In genomic region chr15:84191724-84192057, GRCm38 (mm10) we compare ENCODE assay signal across 9 mouse cellular contexts. TPM values are rescaled to one million over a fixed set of nuclear protein-coding genes. Genes with fewer than 3 reads are reported as not detected.
DNase-seq lines count a peak whose midpoint lies in the region; ATAC-seq and TF ChIP-seq lines count a peak whose summit lies in the region.
"Had no signal": no experiment of that assay in that cellular context is flagged by ENCODE, and none has a peak within 500 bp of the region (broad histone marks: within the 10 kb centered on the region; RNA-seq: fewer than 3 reads in every experiment).

No protein-coding gene starts in this region.

- 1% methylated on average over 9 of the region's 9 CpGs for WGBS in heart, postnatal 0 days
- WGBS in bone marrow, adult 2 months: 4% methylated on average over 9 of the region's 9 CpGs
- under 1% methylated on average over 9 of the region's 9 CpGs for WGBS in hindbrain, embryonic 11.5 days
- WGBS in midbrain, embryonic 10.5 days: 2% methylated on average over 9 of the region's 9 CpGs

- H3K9ac ChIP-seq in heart, postnatal 0 days (replicated peaks; ENCODE audit: low read depth, low read length): peak overlapping the region; percentile 75
- H3K9ac ChIP-seq in hindbrain, embryonic 11.5 days (ENCODE audit: low read depth, low read length): peak overlapping the region; percentile 71

- peaks cover 7% of the 10 kb centered on the region for H3K4me1 ChIP-seq in heart, postnatal 0 days (ENCODE audit: control insufficient read depth, insufficient read depth)
- peaks cover 4% of the 10 kb centered on the region for H3K4me1 ChIP-seq in bone marrow, adult 2 months (ENCODE audit: control insufficient read depth, insufficient read depth, low read length)
- no peaks in the 10 kb centered on the region; the same call in 1 of the 2 replicates for H3K4me1 ChIP-seq in hindbrain, embryonic 11.5 days (replicated peaks; ENCODE audit: control insufficient read depth, insufficient read depth, low read length)
- H3K4me1 ChIP-seq in midbrain, embryonic 10.5 days: peaks cover 19% of the 10 kb centered on the region

- H3K4me3 ChIP-seq in heart, postnatal 0 days (ENCODE audit: low read depth, low read length): peak overlapping the region; percentile 83
- H3K4me3 ChIP-seq in bone marrow, adult 2 months (replicated peaks; ENCODE audit: control insufficient read depth, low read depth, low read length): peak overlapping the region; percentile 95
- peak overlapping the region; percentile 82 for H3K4me3 ChIP-seq in hindbrain, embryonic 11.5 days (ENCODE audit: low read depth, low read length)
- peak overlapping the region; percentile 95 for H3K4me3 ChIP-seq in midbrain, embryonic 10.5 days

- TF ChIP-seq EP300 in heart, postnatal 0 days (IDR thresholded peaks at IDR 0.05; ENCODE audit: low read depth): no peak

- ATAC-seq in heart, postnatal 0 days (ENCODE audit: insufficient read depth, low read depth): no peak; the same call in 1 of the 2 replicates
- ATAC-seq in hindbrain, embryonic 11.5 days (ENCODE audit: low FRiP score): no peak

- H3K27me3 ChIP-seq in heart, postnatal 0 days (ENCODE audit: control insufficient read depth, insufficient read depth, low read length): no peaks in the 10 kb centered on the region
- no peaks in the 10 kb centered on the region for H3K27me3 ChIP-seq in hindbrain, embryonic 11.5 days (ENCODE audit: control insufficient read depth, insufficient read depth, low read length)
- H3K27me3 ChIP-seq in midbrain, embryonic 10.5 days (ENCODE audit: low read depth, poor library complexity, severe bottlenecking): no peaks in the 10 kb centered on the region
- H3K27me3 ChIP-seq: Patski had no signal

- no peak for TF ChIP-seq POLR2A in bone marrow, adult 2 months (IDR thresholded peaks at IDR 0.05; ENCODE audit: borderline replicate concordance, control insufficient read depth, low read depth, low read length)

- H3K4me2 ChIP-seq in heart, postnatal 0 days (ENCODE audit: low read depth, low read length): peak overlapping the region; percentile 75
- H3K4me2 ChIP-seq in hindbrain, embryonic 11.5 days (replicated peaks; ENCODE audit: low read depth, low read length): peak overlapping the region; percentile 66

- DNase-seq in heart, postnatal 0 days (ENCODE audit: low spot score): no peak
- no peak for DNase-seq in heart, adult 11 months
- no peak for DNase-seq in hindbrain, embryonic 11.5 days (ENCODE audit: low spot score)
- no peak for DNase-seq in midbrain, embryonic 10.5 days (ENCODE audit: low spot score)
- no peak for DNase-seq in layer of hippocampus, adult 9-10 months (ENCODE audit: low spot score)
- DNase-seq in cerebellum, adult 8-10 months: no peak
- no peak for DNase-seq in gastrocnemius, postnatal 4 days (ENCODE audit: low spot score in 2 of 2)

- TF ChIP-seq CTCF in heart, postnatal 0 days (IDR thresholded peaks at IDR 0.05; ENCODE audit: low read depth): no peak
- no peak for TF ChIP-seq CTCF in bone marrow, adult 2 months (IDR thresholded peaks at IDR 0.05; ENCODE audit: control insufficient read depth, insufficient read depth, low read length)

- peaks cover 12% of the 10 kb centered on the region for H3K36me3 ChIP-seq in heart, postnatal 0 days (replicated peaks; ENCODE audit: control insufficient read depth, insufficient read depth, low read length)
- no peaks in the 10 kb centered on the region for H3K36me3 ChIP-seq in hindbrain, embryonic 11.5 days (ENCODE audit: control insufficient read depth, insufficient read depth, low read length)
- H3K36me3 ChIP-seq in midbrain, embryonic 10.5 days: peaks cover 19% of the 10 kb centered on the region

- H3K9me3 ChIP-seq in heart, postnatal 0 days (replicated peaks; ENCODE audit: control insufficient read depth, low read length): no peaks in the 10 kb centered on the region
- H3K9me3 ChIP-seq in hindbrain, embryonic 11.5 days (ENCODE audit: control insufficient read depth, low read length): no peaks in the 10 kb centered on the region
- H3K9me3 ChIP-seq in midbrain, embryonic 10.5 days (replicated peaks): no peaks in the 10 kb centered on the region

- H3K27ac ChIP-seq in heart, postnatal 0 days (ENCODE audit: low read depth): peak overlapping the region; percentile 96
- H3K27ac ChIP-seq in bone marrow, adult 2 months (ENCODE audit: control insufficient read depth, insufficient read depth, low read depth, low read length, poor library complexity): peak overlapping the region; percentile 89
- H3K27ac ChIP-seq in hindbrain, embryonic 11.5 days (ENCODE audit: low read depth, low read length): peak overlapping the region; percentile 51; the same call in 1 of the 2 replicates
- peak overlapping the region; percentile 96 for H3K27ac ChIP-seq in midbrain, embryonic 10.5 days (replicated peaks)

RNA-seq across cellular contexts. Expression of gene Samm50, which starts 0.3 kb away (rescaled TPM):
- total RNA-seq in heart, postnatal 0 days (2014; rRNA removed; ENCODE audit: low replicate concordance): 34.1 and 42.4 TPM in 2 replicates
- polyA plus RNA-seq in heart, postnatal 0 days (2015; fragmentation: Nextera tagmentation; extraction: Ambion mirVana): 201 and 207 TPM in 2 replicates
- polyA plus RNA-seq in bone marrow, adult 2 months (2011; ENCODE audit: insufficient read depth, insufficient read length, low replicate concordance, missing spikeins): 24.7 and 37.1 TPM in 2 replicates
- 66.7 and 74.5 TPM in 2 replicates for polyA plus RNA-seq in hindbrain, embryonic 11.5 days (2014; fragmentation: Nextera tagmentation; extraction: Ambion mirVana)
- 108 and 110 TPM in 2 replicates for polyA plus RNA-seq in midbrain, embryonic 10.5 days (2016; fragmentation: Nextera tagmentation; extraction: Ambion mirVana)
- total RNA-seq in gastrocnemius, postnatal 4 days (2021): 100 to 1,000 TPM; 160 to 165 TPM

RNA-seq across cellular contexts. Expression of gene Pnpla3, which starts 24.1 kb away (rescaled TPM):
- not detected in 2 replicates for total RNA-seq in heart, postnatal 0 days (2014; rRNA removed; ENCODE audit: low replicate concordance)
- polyA plus RNA-seq in heart, postnatal 0 days (2015; fragmentation: Nextera tagmentation; extraction: Ambion mirVana): 0.32 and 0.48 TPM in 2 replicates
- 0.74 TPM in 1 of 2 replicates, not detected in the other for polyA plus RNA-seq in bone marrow, adult 2 months (2011; ENCODE audit: insufficient read depth, insufficient read length, low replicate concordance, missing spikeins)
- polyA plus RNA-seq in hindbrain, embryonic 11.5 days (2014; fragmentation: Nextera tagmentation; extraction: Ambion mirVana): 0.71 and 1.4 TPM in 2 replicates
- 2.2 and 3.1 TPM in 2 replicates for polyA plus RNA-seq in midbrain, embryonic 10.5 days (2016; fragmentation: Nextera tagmentation; extraction: Ambion mirVana)
- total RNA-seq in gastrocnemius, postnatal 4 days (2021): 1 to 10 TPM; 4.5 to 6.0 TPM

RNA-seq across cellular contexts. Expression of gene Parvb, which starts 40.2 kb away (rescaled TPM):
- 26.1 and 31.8 TPM in 2 replicates for total RNA-seq in heart, postnatal 0 days (2014; rRNA removed; ENCODE audit: low replicate concordance)
- polyA plus RNA-seq in heart, postnatal 0 days (2015; fragmentation: Nextera tagmentation; extraction: Ambion mirVana): 10.8 and 11.7 TPM in 2 replicates
- 85.2 and 120 TPM in 2 replicates for polyA plus RNA-seq in bone marrow, adult 2 months (2011; ENCODE audit: insufficient read depth, insufficient read length, low replicate concordance, missing spikeins)
- polyA plus RNA-seq in hindbrain, embryonic 11.5 days (2014; fragmentation: Nextera tagmentation; extraction: Ambion mirVana): 9.4 and 9.5 TPM in 2 replicates
- polyA plus RNA-seq in midbrain, embryonic 10.5 days (2016; fragmentation: Nextera tagmentation; extraction: Ambion mirVana): 7.4 and 8.4 TPM in 2 replicates
- 100 to 1,000 TPM; 130 to 134 TPM for total RNA-seq in gastrocnemius, postnatal 4 days (2021)
